Mouse (Mus musculus) embryonic facial prominence, embryonic 13.5 days (tissue): ENCODE results near the gene Prkci. TPM values are rescaled to one million over a fixed set of nuclear protein-coding genes. Genes with fewer than 3 reads are reported as not detected.

Experiments used
- ATAC-seq: fragments of 200-750 bp; cut with Nextera tagmentation; 2 replicates; pipeline ENCODE4 v1.8.0; 2017; ENCODE audit warnings: low read depth; ENCODE audit not compliant: insufficient number of reproducible peaks, insufficient read depth, low FRiP score, low TSS enrichment
- H3K27ac ChIP-seq: fragments of 300-500 bp; sonication (generic); 2 replicates; pipeline ENCODE4 v1.5.1; 2015; ENCODE audit warnings: moderate library complexity, mild to moderate bottlenecking, inconsistent platforms
- H3K27me3 ChIP-seq: fragments of 300-500 bp; sonication (generic); 2 replicates; pipeline ENCODE4 v1.6.1; 2015; ENCODE audit warnings: mild to moderate bottlenecking, inconsistent platforms
- H3K36me3 ChIP-seq: fragments of 300-500 bp; sonication (generic); 2 replicates; pipeline ENCODE4 v1.6.1; 2015; ENCODE audit warnings: mild to moderate bottlenecking, inconsistent platforms
- H3K4me1 ChIP-seq: fragments of 300-500 bp; sonication (generic); 2 replicates; pipeline ENCODE4 v1.6.1; 2015; ENCODE audit warnings: inconsistent platforms
- H3K4me2 ChIP-seq: fragments of 300-500 bp; sonication (generic); 2 replicates; pipeline ENCODE4 v1.6.1; 2015; ENCODE audit warnings: moderate library complexity, mild to moderate bottlenecking, inconsistent platforms
- H3K4me3 ChIP-seq: fragments of 300-500 bp; sonication (generic); 2 replicates; pipeline ENCODE4 v1.5.1; 2015; ENCODE audit warnings: mild to moderate bottlenecking, inconsistent platforms
- H3K9ac ChIP-seq: fragments of 300-500 bp; sonication (generic); 2 replicates; pipeline ENCODE4 v1.6.1; 2015; ENCODE audit warnings: mild to moderate bottlenecking, inconsistent platforms
- H3K9me3 ChIP-seq: fragments of 300-500 bp; sonication (generic); 2 replicates; pipeline ENCODE4 v1.6.1; 2016; ENCODE audit warnings: inconsistent platforms
- WGBS: fragments of 180-500 bp; shearing (Covaris S2); methylation state at CpG from one replicate; pipeline ENCODE4 v1.1.7; 2015; ENCODE audit warnings: mixed read lengths; 5-methylcytosine and 5-hydroxymethylcytosine counted together
- polyA plus RNA-seq: library from polyadenylated mRNA; unstranded; fragments of >200 nt; fragmentation: Nextera tagmentation; extraction: Ambion mirVana; gene quantifications from 2 replicates; pipeline ENCODE4 v1.2.1, GENCODE M21; 2015

The Prkci gene
- polyA plus RNA-seq, 1 experiment from 2014 or later: 39.0 TPM

- H3K9me3 ChIP-seq: no peaks in the 10 kb centered on the region
- H3K9ac ChIP-seq: peak within 1 kb of the TSS; percentile 95
- H3K4me3 ChIP-seq: peak within 1 kb of the TSS; percentile 98
- H3K27ac ChIP-seq: peak within 1 kb of the TSS; percentile 89
- peak within 1 kb of the TSS; percentile 66 for H3K4me2 ChIP-seq
- H3K27me3 ChIP-seq: no peaks in the 10 kb centered on the region
- under 1% methylated on average over 29 of the region's 34 CpGs for WGBS
- H3K4me1 ChIP-seq: peaks cover 13% of the 10 kb centered on the region
- peaks cover 18% of the 10 kb centered on the region for H3K36me3 ChIP-seq
- peak; percentile 91 for ATAC-seq
Measured at GRCm38 (mm10) chr3:30969104-30969581, 26.4 kb upstream of the Prkci start, which contains the start of gene Phc3. Gene Phc3 (minus strand): TSS chr3:30969415.

GRCm38 (mm10) chr3:30975102-30975754 is 20.3 kb upstream of the Prkci start:
- 38% methylated on average over 9 of the region's 9 CpGs for WGBS
- H3K4me1 ChIP-seq: no peaks in the 10 kb centered on the region
- no peak overlapping the region for H3K27ac ChIP-seq
- no peak overlapping the region for H3K4me2 ChIP-seq
- H3K9me3 ChIP-seq: no peaks in the 10 kb centered on the region
- H3K4me3 ChIP-seq: no peak overlapping the region
- H3K9ac ChIP-seq: no peak overlapping the region
- 0 out of 2 replicates have a peak, but pooled peaks have one; percentile 62 for ATAC-seq
- no peaks in the 10 kb centered on the region for H3K36me3 ChIP-seq
- H3K27me3 ChIP-seq: no peaks in the 10 kb centered on the region

GRCm38 (mm10) chr3:30976991-30977603 is 18.4 kb upstream of the Prkci start:
- no peak overlapping the region for H3K4me3 ChIP-seq
- no peaks in the 10 kb centered on the region for H3K9me3 ChIP-seq
- H3K4me2 ChIP-seq: no peak overlapping the region
- no peak for ATAC-seq
- H3K27me3 ChIP-seq: no peaks in the 10 kb centered on the region
- H3K9ac ChIP-seq: no peak overlapping the region
- H3K27ac ChIP-seq: no peak overlapping the region
- H3K36me3 ChIP-seq: no peaks in the 10 kb centered on the region
- 59% methylated on average over 1 of the region's 1 CpGs for WGBS
- no peaks in the 10 kb centered on the region for H3K4me1 ChIP-seq

- 79% methylated on average over 5 of the region's 5 CpGs for WGBS
- no peak for ATAC-seq
Measured at GRCm38 (mm10) chr3:30981616-30982380, 13.7 kb upstream of the Prkci start.

GRCm38 (mm10) chr3:30982924-30983536 is 12.5 kb upstream of the Prkci start:
- no peaks in the 10 kb centered on the region for H3K27me3 ChIP-seq
- H3K4me1 ChIP-seq: no peaks in the 10 kb centered on the region
- H3K9ac ChIP-seq: no peak overlapping the region
- H3K27ac ChIP-seq: no peak overlapping the region
- H3K9me3 ChIP-seq: no peaks in the 10 kb centered on the region
- no peaks in the 10 kb centered on the region for H3K36me3 ChIP-seq
- ATAC-seq: no peak
- 58% methylated on average over 8 of the region's 8 CpGs for WGBS
- H3K4me2 ChIP-seq: no peak overlapping the region
- no peak overlapping the region for H3K4me3 ChIP-seq

More at GRCm38 (mm10) chr3:30981616-30982380, 13.7 kb upstream of the Prkci start:
- Histone ChIP-seq H3K4me1 (no peaks in the 10 kb centered on the region), H3K36me3 (no peaks in the 10 kb centered on the region), H3K9ac (no peak overlapping the region), H3K9me3 (no peaks in the 10 kb centered on the region), H3K4me3 (no peak overlapping the region), H3K4me2 (no peak overlapping the region), H3K27me3 (no peaks in the 10 kb centered on the region), H3K27ac (no peak overlapping the region)

GRCm38 (mm10) chr3:30987396-30988318 is 7.9 kb upstream of the Prkci start:
- no peak overlapping the region for H3K9ac ChIP-seq
- H3K27ac ChIP-seq: no peak overlapping the region
- H3K36me3 ChIP-seq: no peaks in the 10 kb centered on the region
- WGBS: 89% methylated on average over 9 of the region's 9 CpGs
- no peaks in the 10 kb centered on the region for H3K4me1 ChIP-seq
- no peak for ATAC-seq
- H3K4me2 ChIP-seq: no peak overlapping the region
- H3K27me3 ChIP-seq: no peaks in the 10 kb centered on the region
- H3K9me3 ChIP-seq: no peaks in the 10 kb centered on the region
- no peak overlapping the region for H3K4me3 ChIP-seq

- no peak overlapping the region for H3K9ac ChIP-seq
- no peak overlapping the region for H3K4me3 ChIP-seq
- no peak for ATAC-seq
- no peaks in the 10 kb centered on the region for H3K9me3 ChIP-seq
- H3K36me3 ChIP-seq: no peaks in the 10 kb centered on the region
- no peak overlapping the region for H3K4me2 ChIP-seq
- WGBS: 78% methylated on average over 7 of the region's 7 CpGs
- H3K4me1 ChIP-seq: peaks cover 13% of the 10 kb centered on the region
- H3K27me3 ChIP-seq: no peaks in the 10 kb centered on the region
- no peak overlapping the region for H3K27ac ChIP-seq
Measured at GRCm38 (mm10) chr3:30992161-30992560, 3.4 kb upstream of the Prkci start.

- H3K27me3 ChIP-seq: no peaks in the 10 kb centered on the region
- H3K9me3 ChIP-seq: no peaks in the 10 kb centered on the region
- peaks cover 21% of the 10 kb centered on the region for H3K4me1 ChIP-seq
- H3K27ac ChIP-seq: no peak overlapping the region
- H3K9ac ChIP-seq: no peak overlapping the region
- no peak overlapping the region for H3K4me2 ChIP-seq
- ATAC-seq: no peak
- no peaks in the 10 kb centered on the region for H3K36me3 ChIP-seq
- no peak overlapping the region for H3K4me3 ChIP-seq
Measured at GRCm38 (mm10) chr3:30993066-30993573, 2.4 kb upstream of the Prkci start.

GRCm38 (mm10) chr3:30994859-30995258 is 688 bp upstream of the Prkci start:
- H3K27ac ChIP-seq: no peak overlapping the region
- peak overlapping the region; percentile 91 for H3K4me3 ChIP-seq
- H3K36me3 ChIP-seq: no peaks in the 10 kb centered on the region
- peak overlapping the region; percentile 63 for H3K4me2 ChIP-seq
- WGBS: 20% methylated on average over 6 of the region's 6 CpGs
- no peak for ATAC-seq
- H3K9me3 ChIP-seq: no peaks in the 10 kb centered on the region
- peak overlapping the region; percentile 87 for H3K9ac ChIP-seq
- H3K4me1 ChIP-seq: peaks cover 35% of the 10 kb centered on the region
- no peaks in the 10 kb centered on the region for H3K27me3 ChIP-seq

- H3K27me3 ChIP-seq: no peaks in the 10 kb centered on the region
- peak; percentile 35; the same call in 1 of the 2 replicates for ATAC-seq
Measured at GRCm38 (mm10) chr3:30995899-30996687, 546 bp downstream of the Prkci start.

More at GRCm38 (mm10) chr3:30995899-30996687, 546 bp downstream of the Prkci start:
- no peaks in the 10 kb centered on the region for H3K36me3 ChIP-seq
- peak overlapping the region; percentile 91 for H3K4me3 ChIP-seq
- H3K4me1 ChIP-seq: peaks cover 40% of the 10 kb centered on the region
- no peaks in the 10 kb centered on the region for H3K9me3 ChIP-seq
- peak overlapping the region; percentile 85 for H3K27ac ChIP-seq
- peak overlapping the region; percentile 87 for H3K9ac ChIP-seq
- under 1% methylated on average over 44 of the region's 49 CpGs for WGBS
- H3K4me2 ChIP-seq: peak overlapping the region; percentile 63
